Comparison of ENCODE assay signal across 21 mouse cellular contexts in the genomic region with DNA sequence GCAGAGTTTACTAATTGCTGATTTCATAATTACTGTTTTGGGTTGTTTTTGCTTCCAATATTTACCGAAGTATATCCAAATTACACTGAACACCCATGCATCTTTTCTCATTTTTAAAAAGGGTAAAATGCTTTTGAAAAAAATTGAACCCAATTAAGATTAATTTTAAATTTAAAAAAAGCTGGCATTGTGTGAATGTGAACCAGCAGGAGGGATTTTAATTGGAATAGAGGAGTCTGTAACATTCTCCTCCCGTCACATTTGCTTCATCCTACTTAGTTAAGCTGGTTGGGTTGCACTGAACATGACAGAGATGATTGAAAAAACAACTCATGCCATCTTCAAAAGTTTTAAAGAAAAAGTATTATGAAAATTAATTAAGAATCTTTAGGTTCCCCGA.
DNase-seq lines count a peak whose midpoint lies in the region; ATAC-seq and TF ChIP-seq lines count a peak whose summit lies in the region.
"Had no signal": no experiment of that assay in that cellular context is flagged by ENCODE, and none has a peak within 500 bp of the region (broad histone marks: within the 10 kb centered on the region; RNA-seq: fewer than 3 reads in every experiment).

No protein-coding gene starts in this region.

- H3K4me1 ChIP-seq in forebrain, postnatal 0 days (ENCODE audit: insufficient read depth): no peaks in the 10 kb centered on the region
- H3K4me1 ChIP-seq in forebrain, embryonic 10.5 days: 0 out of 2 replicates have a peak, but pooled peaks cover 2% of the 10 kb centered on the region
- H3K4me1 ChIP-seq: embryonic facial prominence, embryonic 10.5 days; embryonic facial prominence, embryonic 12.5 days; forebrain, embryonic 12.5 days had no signal

- H3K9me3 ChIP-seq in forebrain, postnatal 0 days (ENCODE audit: low read length): no peaks in the 10 kb centered on the region
- no peaks in the 10 kb centered on the region for H3K9me3 ChIP-seq in forebrain, embryonic 10.5 days
- H3K9me3 ChIP-seq: embryonic facial prominence, embryonic 10.5 days; embryonic facial prominence, embryonic 12.5 days; forebrain, embryonic 12.5 days had no signal

- WGBS in forebrain, postnatal 0 days: 48% methylated on average over 3 of the region's 3 CpGs
- WGBS in forebrain, embryonic 10.5 days: 82% methylated on average over 3 of the region's 3 CpGs

- no peak for TF ChIP-seq CTCF in forebrain, postnatal 0 days (IDR thresholded peaks at IDR 0.05; ENCODE audit: low read depth)
- TF ChIP-seq CTCF in brain, embryonic 14.5 days (IDR thresholded peaks at IDR 0.05; ENCODE audit: borderline replicate concordance, extremely low read depth, insufficient read depth, insufficient read length): no peak

- H3K27ac ChIP-seq in forebrain, postnatal 0 days (ENCODE audit: low read depth, low read length): no peak overlapping the region
- no peak overlapping the region for H3K27ac ChIP-seq in forebrain, embryonic 10.5 days
- H3K27ac ChIP-seq: embryonic facial prominence, embryonic 10.5 days; embryonic facial prominence, embryonic 12.5 days; forebrain, embryonic 12.5 days had no signal

- H3K9ac ChIP-seq in forebrain, postnatal 0 days: no peak overlapping the region
- H3K9ac ChIP-seq: embryonic facial prominence, embryonic 12.5 days; forebrain, embryonic 12.5 days had no signal

- H3K4me2 ChIP-seq in forebrain, postnatal 0 days (ENCODE audit: low read depth): no peak overlapping the region
- H3K4me2 ChIP-seq: embryonic facial prominence, embryonic 12.5 days; forebrain, embryonic 12.5 days had no signal

- ATAC-seq in forebrain, postnatal 0 days: peak; percentile 36; the same call in 1 of the 2 replicates
- ATAC-seq: activated CD4-positive, CD25-positive, alpha-beta regulatory T cell, adult 4 months; forebrain, embryonic 16.5 days; Patski had no signal

- H3K36me3 ChIP-seq in forebrain, postnatal 0 days (ENCODE audit: insufficient read depth): no peaks in the 10 kb centered on the region
- H3K36me3 ChIP-seq in forebrain, embryonic 10.5 days (replicated peaks): no peaks in the 10 kb centered on the region
- H3K36me3 ChIP-seq: embryonic facial prominence, embryonic 10.5 days; embryonic facial prominence, embryonic 12.5 days; forebrain, embryonic 12.5 days had no signal

- no peak for TF ChIP-seq POLR2A in brain, embryonic 14.5 days (IDR thresholded peaks at IDR 0.05; ENCODE audit: borderline replicate concordance, extremely low read depth, insufficient read depth, insufficient read length, poor library complexity, severe bottlenecking)

- no peak for DNase-seq in forebrain, postnatal 0 days
- DNase-seq in forebrain, embryonic 10.5 days (ENCODE audit: extremely low spot score, low spot score): no peak
- peak; percentile 30 for DNase-seq in brain, embryonic 14.5 days (ENCODE audit: low read depth)
- peak; percentile 76 for DNase-seq in retina, postnatal 1 day
- no peak for DNase-seq in embryo, embryonic 10 days (ENCODE audit: low spot score)
- no peak for DNase-seq in layer of hippocampus, adult 11-12 months (ENCODE audit: low spot score)
- DNase-seq: adrenal gland, adult 8-10 months; adrenal gland, postnatal 14 days; adrenal gland, postnatal 36 days; cerebellum, adult 11 months; cerebellum, adult 18-20 months; cerebellum, adult 8-10 months; cerebellum, adult 9-11 months; cerebellum, postnatal 14 days; cerebellum, postnatal 36 days had no signal

- no peak overlapping the region for H3K4me3 ChIP-seq in forebrain, postnatal 0 days (ENCODE audit: low read depth, low read length)
- H3K4me3 ChIP-seq in forebrain, embryonic 10.5 days: no peak overlapping the region
- H3K4me3 ChIP-seq: embryonic facial prominence, embryonic 10.5 days; embryonic facial prominence, embryonic 12.5 days; forebrain, embryonic 12.5 days had no signal

- H3K27me3 ChIP-seq in forebrain, postnatal 0 days (ENCODE audit: insufficient read depth, low read length): no peaks in the 10 kb centered on the region
- H3K27me3 ChIP-seq in forebrain, embryonic 10.5 days (ENCODE audit: poor library complexity, severe bottlenecking): no peaks in the 10 kb centered on the region
- H3K27me3 ChIP-seq: embryonic facial prominence, embryonic 12.5 days; forebrain, embryonic 12.5 days; Patski had no signal

Comparison
In these comparisons a context has a peak if more than half of its experiments do, and no peak if none do; other contexts are left out.
1. DNase-seq: peak in brain, embryonic 14.5 days (single experiment) and retina, postnatal 1 day (single experiment); none in forebrain, postnatal 0 days (single experiment), forebrain, embryonic 10.5 days (single experiment), embryo, embryonic 10 days (single experiment) and layer of hippocampus, adult 11-12 months (single experiment).